Comparison of ENCODE assay signal across 36 mouse cellular contexts in genomic region chr3:75482056-75482455, GRCm38 (mm10). TPM values are rescaled to one million over a fixed set of nuclear protein-coding genes. Genes with fewer than 3 reads are reported as not detected.
"Had no signal": no experiment of that assay in that cellular context is flagged by ENCODE, and none has a peak within 500 bp of the region (broad histone marks: within the 10 kb centered on the region; RNA-seq: fewer than 3 reads in every experiment).

Gene Wdr49, minus strand, starts transcription at chr3:75482156.

- H3K27me3 ChIP-seq: limb, embryonic 12.5 days; limb, embryonic 13.5 days; limb, embryonic 15.5 days; liver, embryonic 12.5 days; liver, embryonic 13.5 days; liver, embryonic 15.5 days; lung, embryonic 15.5 days; megakaryocyte, embryonic 14.5 days; midbrain, embryonic 12.5 days; midbrain, embryonic 13.5 days; midbrain, embryonic 15.5 days; neural tube, embryonic 12.5 days had no signal

- H3K9me3 ChIP-seq: limb, embryonic 10.5 days; limb, embryonic 12.5 days; limb, embryonic 13.5 days; limb, embryonic 15.5 days; liver, embryonic 12.5 days; liver, embryonic 13.5 days; liver, embryonic 15.5 days; lung, embryonic 15.5 days; megakaryocyte, embryonic 14.5 days; midbrain, embryonic 10.5 days; midbrain, embryonic 12.5 days; midbrain, embryonic 13.5 days; midbrain, embryonic 15.5 days; neural tube, embryonic 12.5 days had no signal

- H3K36me3 ChIP-seq: limb, embryonic 10.5 days; limb, embryonic 12.5 days; limb, embryonic 13.5 days; limb, embryonic 15.5 days; liver, embryonic 12.5 days; liver, embryonic 13.5 days; liver, embryonic 15.5 days; lung, embryonic 15.5 days; midbrain, embryonic 10.5 days; midbrain, embryonic 12.5 days; midbrain, embryonic 13.5 days; midbrain, embryonic 15.5 days; neural tube, embryonic 12.5 days had no signal

- H3K4me3 ChIP-seq: left cerebral cortex, adult 2 months; limb, embryonic 10.5 days; limb, embryonic 12.5 days; limb, embryonic 13.5 days; limb, embryonic 15.5 days; liver, embryonic 12.5 days; liver, embryonic 13.5 days; liver, embryonic 15.5 days; lung, embryonic 15.5 days; megakaryocyte, embryonic 14.5 days; midbrain, embryonic 10.5 days; midbrain, embryonic 12.5 days; midbrain, embryonic 13.5 days; midbrain, embryonic 15.5 days; myocyte; neural tube, embryonic 12.5 days had no signal

- H3K4me1 ChIP-seq: limb, embryonic 10.5 days; limb, embryonic 12.5 days; limb, embryonic 13.5 days; limb, embryonic 15.5 days; liver, embryonic 12.5 days; liver, embryonic 13.5 days; liver, embryonic 15.5 days; lung, embryonic 15.5 days; megakaryocyte, embryonic 14.5 days; midbrain, embryonic 10.5 days; midbrain, embryonic 12.5 days; midbrain, embryonic 15.5 days; neural tube, embryonic 12.5 days had no signal

- H3K4me2 ChIP-seq: limb, embryonic 12.5 days; limb, embryonic 13.5 days; limb, embryonic 15.5 days; liver, embryonic 11.5 days; liver, embryonic 12.5 days; liver, embryonic 13.5 days; liver, embryonic 15.5 days; lung, embryonic 14.5 days; lung, embryonic 15.5 days; midbrain, embryonic 12.5 days; midbrain, embryonic 13.5 days; midbrain, embryonic 15.5 days; neural tube, embryonic 12.5 days had no signal

- H3K9ac ChIP-seq: limb, embryonic 12.5 days; limb, embryonic 13.5 days; limb, embryonic 15.5 days; liver, embryonic 12.5 days; liver, embryonic 13.5 days; liver, embryonic 14.5 days; liver, embryonic 15.5 days; liver, postnatal 0 days; lung, embryonic 14.5 days; lung, embryonic 15.5 days; midbrain, embryonic 12.5 days; midbrain, embryonic 13.5 days; midbrain, embryonic 15.5 days; neural tube, embryonic 12.5 days had no signal

- DNase-seq: left cerebral cortex, postnatal 4 days; liver; liver, embryonic 13.5 days; liver, postnatal 0 days; lung, adult 18-20 months; lung, adult 2 months; lung, embryonic 14.5 days; lung, postnatal 10 days; lung, postnatal 14 days; lung, postnatal 36 days; lung, postnatal 4 days had no signal

- H3K27ac ChIP-seq: left cerebral cortex, adult 2 months; limb, embryonic 10.5 days; limb, embryonic 12.5 days; limb, embryonic 13.5 days; limb, embryonic 15.5 days; liver, embryonic 12.5 days; liver, embryonic 13.5 days; liver, embryonic 14.5 days; liver, embryonic 15.5 days; lung, embryonic 15.5 days; macrophage; midbrain, embryonic 10.5 days; midbrain, embryonic 12.5 days; midbrain, embryonic 13.5 days; midbrain, embryonic 15.5 days; neural tube, embryonic 12.5 days had no signal

- ATAC-seq: liver, embryonic 12.5 days; liver, postnatal 0 days; lung, postnatal 0 days; midbrain, embryonic 13.5 days; midbrain, embryonic 15.5 days; midbrain, embryonic 16.5 days had no signal

RNA-seq across cellular contexts. Expression of gene Wdr49, which starts in this region (rescaled TPM):
- polyA plus RNA-seq: limb, embryonic 10.5 days; limb, embryonic 11.5 days; limb, embryonic 12.5 days; limb, embryonic 13.5 days; limb, embryonic 15.5 days; liver, adult 2 months; liver, embryonic 11.5 days; liver, embryonic 12.5 days; liver, embryonic 13.5 days; liver, embryonic 14.5 days; liver, embryonic 15.5 days; liver, embryonic 16.5 days; liver, postnatal 0 days; lung, adult 2 months; lung, embryonic 14.5 days; lung, embryonic 15.5 days; lung, embryonic 16.5 days; lung, postnatal 0 days; macrophage; midbrain, embryonic 10.5 days; midbrain, embryonic 12.5 days; midbrain, embryonic 13.5 days; myocyte; neural tube, embryonic 11.5 days; neural tube, embryonic 12.5 days had no signal
